Mouse (Mus musculus) c-Kit-negative CD71-positive TER-119-positive erythroid progenitor cells, embryonic 14.5 days (primary cell): Measurements from ENCODE around the gene Oxld1.
A peak's percentile ranks its signal among the peaks of the same experiment; 100 is the strongest.

Source experiments
- DNase-seq: peaks from one replicate; pipeline ENCODE4 v3.0.0-alpha.2; 2013; ENCODE audit warnings: low read depth, low spot score

Gene Oxld1

DNA sequence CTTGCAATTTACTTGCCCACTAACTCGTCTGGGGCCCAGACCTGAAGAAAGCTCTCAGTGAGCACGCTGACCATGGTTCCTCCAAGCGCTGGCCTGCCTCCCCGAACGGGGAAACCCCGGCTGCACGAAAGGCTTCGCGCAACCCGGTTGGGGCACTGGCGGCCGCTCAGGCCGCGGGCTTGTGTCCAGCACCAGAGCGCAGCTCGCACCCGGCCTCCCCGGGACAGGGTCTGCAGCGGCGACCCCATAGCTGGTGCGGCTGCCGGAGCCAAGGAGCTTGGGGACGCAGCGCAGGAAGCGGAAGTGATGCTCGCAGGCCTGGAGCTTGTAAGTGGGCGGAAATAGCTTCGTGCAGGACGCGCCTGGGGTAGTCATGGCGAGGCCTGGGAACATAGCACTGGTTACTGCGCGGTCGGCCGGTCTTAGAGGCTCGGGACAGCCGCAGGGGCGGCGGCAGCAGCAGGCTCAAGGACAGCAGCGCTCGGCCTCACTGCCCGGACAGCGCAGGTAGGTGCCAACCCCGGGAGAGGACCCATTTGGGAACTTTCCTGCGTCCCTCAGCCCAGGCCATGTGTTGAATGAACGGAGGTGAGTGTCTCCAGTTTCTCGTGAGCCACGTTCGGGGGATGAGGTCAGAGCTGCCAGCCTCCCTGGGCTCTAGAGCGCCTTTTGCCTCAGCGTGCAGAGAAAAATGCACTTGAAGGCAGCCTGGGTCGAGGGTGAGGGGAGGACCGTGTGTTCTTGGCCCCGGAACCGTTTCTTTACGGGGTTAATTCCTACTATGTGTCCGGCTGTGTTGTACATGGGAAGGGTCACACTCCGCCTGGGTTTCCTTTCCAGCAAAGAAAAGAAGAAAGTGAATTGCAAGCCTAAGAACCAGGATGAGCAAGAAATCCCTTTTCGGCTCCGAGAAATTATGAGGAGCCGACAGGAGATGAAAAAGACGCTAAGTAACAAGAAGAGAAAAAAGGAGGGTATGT, at the start of gene Oxld1, which contains the start of gene Ccdc137:
Oxld1 (minus strand) TSS at position 297 of the 980 bp plus-strand sequence.
Ccdc137 (plus strand) TSS at position 344 of the 980 bp plus-strand sequence.
- DNase-seq, result peak; percentile 46

DNA sequence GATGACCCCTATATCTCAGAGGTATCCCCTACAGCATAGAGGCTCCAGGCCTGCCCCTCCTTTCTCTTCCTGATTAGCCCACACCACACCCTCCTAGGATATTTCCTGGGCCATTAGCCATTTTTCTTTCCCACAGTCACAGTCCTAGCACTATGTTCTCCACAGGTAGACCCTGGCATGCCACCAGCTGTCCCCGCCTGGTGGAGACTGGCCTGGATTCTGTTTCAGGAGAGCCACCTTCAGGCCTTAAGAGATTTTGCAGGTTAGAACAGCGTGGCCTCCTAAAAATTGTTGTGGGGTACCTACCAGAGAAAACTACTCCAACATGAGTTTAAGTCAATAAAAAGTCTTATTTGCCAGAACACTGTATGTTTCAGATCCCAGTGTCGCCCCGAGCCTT, 49.0 kb upstream of the Oxld1 start:
- no peak for DNase-seq

DNA sequence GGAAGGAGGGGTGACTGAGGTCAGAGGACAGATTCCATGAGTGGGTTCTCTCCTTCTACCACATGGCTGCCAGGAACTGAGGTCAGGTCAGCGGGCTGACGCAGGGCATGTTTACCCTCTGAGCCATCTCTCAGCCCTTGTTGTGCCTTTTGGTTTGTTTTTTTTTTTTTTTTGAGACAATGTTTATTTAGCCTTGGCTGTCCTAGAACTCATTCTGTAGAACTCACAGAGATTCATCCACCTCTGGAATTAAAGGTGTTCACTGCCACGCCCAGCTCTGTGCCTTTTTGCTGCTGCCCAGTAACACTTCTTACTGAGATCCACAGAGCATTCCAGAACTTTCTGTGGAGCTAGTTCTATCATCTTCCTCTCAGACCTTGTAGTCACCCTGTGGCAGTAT, 47.8 kb upstream of the Oxld1 start:
- DNase-seq, result no peak

DNA sequence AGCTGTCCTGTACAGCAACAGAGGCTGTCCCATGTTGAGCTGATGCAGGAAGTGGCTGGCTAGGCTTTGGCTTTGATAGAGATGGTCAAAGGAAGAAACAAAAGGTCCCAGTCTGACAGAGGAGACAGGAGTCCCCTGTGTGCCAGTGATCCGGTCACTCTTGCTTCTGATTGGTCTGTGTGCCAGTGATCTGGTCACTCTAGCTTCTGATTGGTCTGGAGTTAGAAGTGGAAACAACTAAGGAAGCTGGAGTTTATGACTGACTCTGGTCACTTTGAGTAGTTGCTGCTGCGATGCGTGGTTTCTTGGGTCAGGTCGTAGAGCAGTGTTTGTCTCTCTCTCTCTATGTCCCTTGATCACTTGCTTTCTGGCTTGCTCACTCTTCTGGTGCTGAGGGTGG, 43.8 kb upstream of the Oxld1 start:
- no peak for DNase-seq

DNA sequence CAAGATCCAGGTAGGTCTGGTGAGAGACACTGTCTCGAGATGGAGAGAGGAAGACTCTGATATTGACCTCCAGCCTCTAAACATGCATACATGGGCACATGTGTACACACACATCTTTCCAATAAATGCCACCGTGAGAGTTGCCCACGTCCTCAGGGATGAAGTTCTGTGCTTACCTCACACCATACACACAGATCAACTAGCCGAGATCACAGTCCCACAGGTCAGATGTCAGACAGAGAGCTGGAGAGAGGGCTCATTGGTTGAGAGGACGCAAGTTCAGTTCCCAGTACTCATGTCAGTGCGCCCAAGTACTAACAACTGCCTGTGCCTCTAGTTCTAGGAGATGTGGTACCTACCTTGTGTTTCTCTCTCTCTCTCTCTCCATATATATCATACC, 43.1 kb upstream of the Oxld1 start:
- no peak for DNase-seq

DNA sequence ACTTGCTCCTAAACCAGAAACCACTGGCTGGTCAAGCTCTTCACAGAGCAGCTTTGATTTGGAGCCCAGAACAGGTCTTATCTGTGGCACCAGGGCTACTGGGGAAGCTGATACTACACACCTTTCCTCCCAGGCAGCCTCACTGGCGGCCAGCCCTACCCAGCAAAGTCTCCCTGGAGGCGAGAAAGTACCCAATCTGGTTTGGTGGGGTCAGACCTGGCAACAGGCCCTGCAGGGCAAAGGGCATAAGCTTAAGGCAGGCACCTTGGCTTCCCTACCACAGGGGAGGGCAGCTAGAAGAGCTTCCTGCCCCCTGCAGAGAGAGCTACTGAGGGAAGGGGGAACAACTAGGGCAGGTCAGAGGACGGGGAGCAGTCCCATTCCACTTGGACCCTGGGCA, 42.5 kb upstream of the Oxld1 start:
- DNase-seq, result no peak

DNA sequence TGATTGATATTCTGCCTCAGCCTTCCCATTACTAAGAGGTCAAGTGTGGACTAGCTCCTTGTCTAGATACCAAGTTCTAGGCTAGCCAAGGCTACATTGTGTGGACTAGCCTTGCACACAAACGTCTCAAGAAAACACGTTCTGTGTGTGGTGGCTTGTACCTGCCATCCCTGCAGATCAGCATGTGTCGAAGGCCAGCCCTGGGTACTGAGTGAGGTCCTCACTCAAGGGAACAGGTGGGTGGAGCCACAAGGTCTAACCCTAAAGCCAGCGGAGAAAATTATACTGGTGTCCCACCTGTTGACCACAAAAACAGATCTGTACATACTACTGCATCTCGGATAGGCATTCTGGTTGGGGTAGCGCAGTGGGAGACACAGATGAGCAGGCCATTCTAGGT, 42.0 kb upstream of the Oxld1 start:
- DNase-seq, result no peak

DNA sequence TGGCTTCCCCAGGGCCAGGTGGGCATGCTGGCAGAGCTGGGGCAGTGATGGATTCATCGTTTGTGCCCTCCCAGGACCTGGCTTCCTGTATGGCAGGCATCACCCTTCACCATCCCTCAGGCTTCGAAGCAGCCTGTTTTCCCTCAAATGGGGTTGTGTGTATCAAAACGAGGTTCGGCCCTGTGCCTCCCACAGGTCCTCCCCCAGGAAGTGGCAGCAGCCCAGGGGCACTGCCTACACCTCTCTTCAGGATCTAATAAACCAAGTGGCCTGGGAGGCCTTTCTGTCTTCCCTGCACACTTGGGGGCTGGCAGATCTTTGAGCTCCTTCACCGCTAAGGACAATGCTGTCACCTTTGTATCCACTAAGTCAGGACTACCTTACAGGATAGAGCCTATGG, 41.0 kb upstream of the Oxld1 start:
- DNase-seq, result no peak

DNA sequence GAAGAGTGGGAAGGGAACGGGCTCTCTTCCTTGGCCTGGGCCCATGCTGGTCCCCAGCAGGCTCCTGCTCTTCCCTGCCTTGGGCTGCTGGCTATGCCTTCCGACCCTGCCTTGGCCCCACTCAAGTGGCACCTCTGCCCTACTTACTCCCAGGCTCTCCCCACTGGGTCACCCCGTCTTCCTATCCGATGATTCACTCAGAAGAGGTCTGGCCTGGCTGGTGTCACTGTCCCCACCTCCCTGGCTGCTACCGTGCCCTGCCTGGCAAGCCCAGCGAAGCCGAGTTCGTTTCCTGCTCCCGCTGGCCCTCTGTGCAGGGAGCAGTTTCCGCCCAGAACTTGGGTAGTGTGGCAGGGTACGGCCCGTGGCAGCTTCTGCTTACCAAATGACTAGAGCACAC, 40.4 kb upstream of the Oxld1 start:
- DNase-seq, result no peak

DNA sequence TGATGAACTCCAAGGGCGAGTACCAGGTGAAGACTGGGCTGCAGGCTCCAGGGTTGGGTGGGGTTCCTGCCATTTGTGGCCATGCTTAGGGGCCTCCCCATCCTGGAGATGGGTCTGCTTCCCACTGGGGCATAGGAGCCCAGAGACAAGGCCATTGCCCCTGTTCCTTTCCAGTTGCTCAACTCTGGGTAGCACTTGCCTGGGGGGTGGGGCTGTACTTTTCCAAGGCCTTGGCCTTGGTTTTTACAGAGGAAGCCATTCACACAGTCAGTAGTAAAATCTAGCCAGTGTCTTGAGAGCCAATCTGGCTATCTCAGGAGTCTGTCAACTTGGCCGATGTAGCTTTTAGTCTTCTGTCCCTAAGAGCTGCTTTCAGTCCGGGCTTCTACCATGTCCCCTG, 39.6 kb upstream of the Oxld1 start:
- DNase-seq, result no peak

DNA sequence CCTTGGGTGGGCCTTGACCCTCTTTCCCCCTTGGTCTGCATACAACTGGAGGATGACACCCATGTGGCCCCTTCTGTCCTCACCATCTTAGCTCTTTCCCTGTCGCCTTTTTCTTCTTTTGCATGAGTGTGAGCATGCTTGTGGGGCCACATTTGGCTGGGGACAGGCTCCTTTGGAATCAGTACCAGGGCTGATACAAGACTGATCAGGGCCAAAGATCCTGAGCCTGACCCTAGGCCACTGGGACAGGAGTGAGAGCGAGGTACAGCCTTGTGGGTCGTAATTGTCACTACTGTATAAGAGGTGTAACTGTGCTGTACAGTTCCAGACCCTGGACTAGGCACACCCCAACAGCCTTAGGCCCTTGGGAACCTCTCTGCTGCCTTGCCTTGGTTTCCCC, 36.0 kb upstream of the Oxld1 start:
- DNase-seq, result no peak

DNA sequence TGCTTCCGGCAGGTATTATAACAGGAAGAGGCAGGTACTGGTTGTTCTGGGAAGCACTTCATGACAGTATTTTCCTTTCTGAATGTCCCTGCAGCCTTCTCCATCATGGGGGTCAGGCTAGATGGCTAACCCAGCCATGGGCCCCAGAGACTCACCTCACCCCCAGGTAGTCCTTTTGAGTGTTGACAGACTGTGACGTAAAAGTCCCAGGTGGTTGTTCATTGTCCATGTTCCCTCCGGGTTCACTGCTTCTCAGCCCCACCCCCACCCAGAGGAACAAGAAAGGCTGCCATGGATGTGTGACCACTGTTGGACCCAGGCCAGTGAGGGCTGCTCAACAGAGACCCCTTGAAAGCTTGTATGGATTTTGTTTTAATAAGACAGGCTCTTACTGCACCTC, 35.5 kb upstream of the Oxld1 start:
- DNase-seq, result no peak

DNA sequence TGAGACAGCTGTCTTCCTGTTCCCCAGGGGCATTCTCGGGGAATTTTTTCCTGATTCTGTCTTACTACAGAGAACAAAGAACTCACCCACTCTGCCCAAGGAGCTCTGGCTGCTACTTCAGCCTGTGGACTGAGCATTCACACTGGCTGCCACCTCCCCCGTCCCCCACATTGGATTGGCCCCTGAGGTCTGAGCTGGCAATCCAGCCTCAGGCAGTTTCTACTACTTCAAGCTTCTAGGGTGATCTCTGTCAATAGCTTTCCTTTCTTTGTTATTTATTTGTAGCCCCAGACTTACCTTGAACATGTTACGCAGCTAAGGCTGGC, 35.0 kb upstream of the Oxld1 start:
- DNase-seq, result no peak

DNA sequence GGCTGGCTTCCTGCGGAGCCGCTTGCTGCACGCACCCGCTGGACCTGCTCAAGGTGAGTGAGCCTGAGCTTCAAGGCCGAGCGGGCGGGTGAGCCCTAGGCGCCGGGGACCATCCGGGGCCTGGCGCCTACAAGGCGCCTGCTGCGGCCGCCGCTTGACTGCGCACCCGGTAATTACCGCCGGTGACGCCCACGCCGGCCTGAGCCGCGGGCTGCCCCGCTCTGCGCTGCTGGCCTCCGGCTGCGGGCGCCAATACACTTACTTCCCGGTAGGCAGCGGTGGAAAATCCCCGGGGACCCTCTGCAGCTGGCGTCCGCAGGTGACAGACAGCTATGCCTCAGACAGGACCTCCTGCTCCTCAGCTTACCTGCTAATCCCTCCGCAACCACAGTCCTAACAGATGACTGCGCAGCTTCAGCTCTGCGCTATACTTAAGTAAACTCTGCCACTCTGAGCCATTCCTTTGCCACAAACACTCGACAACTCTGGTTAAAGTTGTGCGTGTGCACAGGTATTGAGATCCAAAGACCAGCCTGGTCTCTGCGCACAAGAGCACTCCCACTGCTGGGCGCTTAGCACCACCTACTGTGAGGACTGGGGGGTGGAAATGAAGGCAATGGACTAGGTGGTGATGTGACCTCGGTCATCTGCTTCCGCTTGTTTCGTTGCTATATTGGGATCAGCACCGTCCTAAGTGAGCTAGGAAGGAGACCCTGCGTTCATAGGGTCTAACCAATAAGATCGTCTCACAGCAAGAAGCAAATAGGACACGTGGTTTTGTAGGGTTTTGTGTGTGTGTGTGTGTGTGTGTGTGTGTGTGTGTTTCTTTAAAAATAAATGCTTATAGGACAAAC, 34.4 kb upstream of the Oxld1 start:
- DNase-seq, result peak; percentile 36

DNA sequence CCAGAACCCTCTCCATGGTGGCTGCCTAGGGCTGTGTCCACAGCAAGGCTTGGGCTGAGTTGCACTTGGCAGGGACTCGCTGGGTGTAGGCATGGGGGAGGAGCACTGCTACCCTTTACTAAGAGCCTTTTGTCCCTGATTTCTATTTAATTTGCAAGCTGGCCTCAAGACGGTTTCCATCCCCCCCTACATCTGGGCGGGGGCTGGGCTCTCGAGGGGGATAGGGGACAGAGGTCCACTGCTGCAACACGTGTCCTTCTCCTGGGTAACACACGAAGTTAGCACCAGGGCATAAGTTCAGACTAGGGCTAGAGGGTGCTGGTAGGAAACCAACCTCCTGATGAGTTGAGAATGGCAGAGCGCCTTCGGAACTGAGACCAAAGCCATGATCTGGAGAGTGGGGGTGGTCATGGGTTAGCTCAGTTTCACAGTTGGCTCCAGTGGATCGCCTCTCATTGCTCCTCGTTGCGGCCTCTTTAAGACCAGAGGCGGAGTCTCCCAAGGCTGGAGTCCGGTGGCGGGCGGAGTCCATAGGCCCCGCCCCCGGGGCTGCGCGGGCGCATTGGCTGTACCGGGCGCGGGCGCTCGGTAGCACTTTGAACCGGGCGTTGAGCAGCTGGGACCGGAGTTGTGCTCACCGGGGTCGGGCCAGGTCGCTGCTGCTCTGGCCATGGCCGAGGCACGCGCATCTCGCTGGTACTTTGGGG, 33.6 kb upstream of the Oxld1 start, which contains the start of gene Slc25a10:
Slc25a10 (plus strand) TSS at position 524 of the 707 bp plus-strand sequence.
- DNase-seq, result peak; percentile 82

DNA sequence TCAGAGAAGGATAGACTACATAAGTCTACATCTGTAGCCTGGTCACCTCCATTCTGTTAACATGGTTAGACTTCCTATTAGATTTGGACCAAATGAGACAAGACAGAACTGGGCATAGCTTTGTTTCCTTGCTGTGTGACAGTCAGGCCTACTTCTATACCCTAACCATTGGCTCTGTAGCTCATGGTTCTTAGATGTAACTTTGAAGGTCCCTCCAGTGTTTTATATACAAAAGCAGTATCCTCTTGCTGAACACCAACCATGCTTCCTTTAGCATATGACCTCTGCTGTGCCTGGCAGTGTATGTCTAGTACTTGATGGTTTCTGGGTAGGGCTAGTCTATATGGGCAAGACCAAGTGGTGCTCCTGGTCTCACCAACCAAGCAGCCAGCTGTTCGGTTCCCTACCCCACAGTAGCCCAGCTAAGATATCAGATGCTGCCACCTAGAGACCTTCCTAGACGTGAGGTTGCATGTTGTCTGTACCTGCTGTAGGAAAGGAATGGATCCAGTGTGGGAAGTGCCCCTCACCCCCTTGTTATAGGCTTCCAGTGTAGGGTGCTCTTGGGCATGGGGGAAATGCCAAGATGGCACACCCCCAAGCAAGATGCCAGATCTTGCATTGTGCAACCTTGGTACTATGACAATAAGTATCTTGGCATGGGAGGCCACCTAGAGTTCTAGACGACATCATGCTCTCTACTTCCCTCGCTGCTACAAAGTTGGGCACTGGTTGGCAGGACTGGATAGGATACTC, 32.6 kb upstream of the Oxld1 start:
- DNase-seq, result no peak

DNA sequence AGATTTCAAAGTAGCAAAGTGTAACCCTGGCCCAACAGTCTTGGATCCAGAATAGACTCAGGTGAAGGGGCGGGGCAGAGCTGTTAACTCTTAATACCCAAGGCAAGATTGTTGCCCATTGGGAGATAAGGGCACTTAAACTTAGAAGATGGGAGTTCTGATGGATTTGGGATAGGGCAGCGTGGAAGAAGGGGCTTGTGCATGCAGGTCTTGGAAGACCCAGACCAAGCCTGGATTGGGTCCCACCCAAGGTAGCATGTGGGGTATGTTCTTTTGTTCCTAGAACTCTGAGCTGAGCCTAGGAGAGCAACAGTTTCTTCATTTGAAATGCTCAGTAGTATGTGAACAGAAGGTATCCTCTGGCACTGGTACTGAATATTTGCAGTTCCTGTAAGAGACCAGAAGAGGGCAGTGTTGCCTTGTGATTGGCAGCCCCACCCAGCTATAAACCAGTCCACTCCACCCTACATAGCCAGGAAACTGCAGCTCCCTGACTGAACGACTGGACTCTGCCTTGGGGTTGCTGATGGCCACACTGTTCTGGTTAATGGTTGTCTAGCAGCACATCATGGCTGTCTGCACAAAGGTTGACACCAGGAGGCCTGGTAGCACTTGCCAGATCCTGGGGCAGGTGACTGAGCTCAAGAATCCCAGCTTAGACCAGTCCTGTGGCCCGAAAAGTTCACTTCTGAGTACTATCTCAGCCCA, 31.3 kb upstream of the Oxld1 start:
- peak; percentile 82 for DNase-seq

DNA sequence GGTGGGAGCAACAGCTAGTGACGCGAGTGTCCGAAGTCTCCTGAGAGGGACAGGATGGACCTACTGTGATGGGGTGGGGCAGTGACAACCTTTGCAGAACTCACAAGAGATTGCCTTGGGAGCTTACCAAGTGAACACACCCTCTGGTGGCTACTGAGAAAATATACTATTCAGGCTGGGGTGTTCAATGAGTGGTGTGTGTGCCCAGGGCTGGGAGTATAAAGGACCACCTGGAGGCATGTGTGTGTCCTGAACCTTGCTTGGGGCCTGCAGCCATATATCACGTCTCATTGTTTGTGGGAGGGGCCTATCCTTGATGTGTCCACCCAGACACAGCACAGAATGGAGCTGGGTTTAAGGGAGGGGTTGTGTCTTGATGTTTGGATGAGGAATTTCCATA, 30.6 kb upstream of the Oxld1 start:
- DNase-seq, result no peak

DNA sequence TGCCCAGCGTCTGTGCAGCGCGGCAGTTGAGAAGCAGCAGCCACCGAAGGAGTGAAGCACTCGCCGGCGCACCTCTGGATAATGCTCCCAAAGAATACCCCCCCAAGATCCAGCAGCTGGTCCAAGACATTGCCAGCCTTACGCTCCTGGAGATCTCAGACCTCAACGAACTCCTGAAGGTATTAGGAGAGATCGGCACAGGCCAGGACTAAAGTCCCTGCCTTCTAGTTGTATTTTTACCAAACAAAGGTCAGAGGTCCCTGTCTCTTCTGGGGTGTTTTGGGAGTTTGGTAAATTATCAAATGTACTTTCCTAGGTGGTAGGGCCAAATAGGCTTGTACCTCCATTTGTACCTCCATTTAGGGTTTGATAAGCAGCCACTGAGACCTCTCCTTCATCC, 27.4 kb upstream of the Oxld1 start:
- no peak for DNase-seq

DNA sequence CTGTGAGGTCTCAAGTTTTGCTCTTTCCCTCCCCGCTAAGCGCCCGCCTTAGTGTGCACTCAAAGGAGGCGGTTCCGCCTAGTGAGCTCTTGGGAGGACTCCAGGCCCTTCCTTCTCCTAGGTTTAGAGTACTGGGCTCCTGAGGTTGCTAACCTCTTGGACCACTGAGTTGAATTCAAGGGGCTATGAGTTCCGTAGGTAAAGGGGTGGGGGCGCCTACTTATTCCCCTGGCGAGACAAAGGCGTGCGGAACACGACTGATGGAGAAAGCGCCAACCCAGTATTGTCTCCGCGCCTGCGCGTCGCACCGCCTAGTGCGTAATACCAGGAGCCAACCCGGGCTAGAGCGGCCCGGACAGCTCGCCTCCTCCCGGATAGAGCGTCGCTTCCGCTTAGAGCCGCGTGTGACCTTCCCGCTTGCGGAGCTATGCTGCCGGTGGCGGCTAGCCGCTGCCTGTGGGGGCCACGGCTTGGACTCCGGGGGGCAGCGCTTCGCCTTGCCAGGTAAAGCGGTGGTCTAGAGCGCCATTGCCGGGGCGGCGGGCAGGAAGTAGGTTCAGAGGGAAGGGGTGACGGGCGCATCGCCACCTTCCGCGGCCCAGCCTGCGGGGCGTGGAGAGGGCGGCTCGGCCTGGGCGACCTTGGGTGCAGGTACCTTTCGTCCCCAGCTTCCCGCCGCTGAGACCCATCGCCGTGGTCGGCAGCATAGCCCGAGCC, 26.6 kb upstream of the Oxld1 start, which contains the start of gene Mrpl12:
Mrpl12 (plus strand) TSS at position 349 of the 717 bp plus-strand sequence.
- peak; percentile 74 for DNase-seq
